Mouse (Mus musculus) small intestine, adult 2 months (tissue): ENCODE results near the gene Rin3.

Experiments
- CTCF ChIP-seq: fragments of 200-500 bp; IDR thresholded peaks from 2 replicates; pipeline ENCODE4 v1.5.1; 2012; ENCODE audit warnings: low read depth, mild to moderate bottlenecking, control low read depth, inconsistent platforms, low read length, moderate library complexity, mixed read lengths; ENCODE audit not compliant: insufficient replicate concordance, insufficient read length; ENCODE audit errors: extremely low read depth
- POLR2A ChIP-seq: fragments of 200-500 bp; IDR thresholded peaks from 2 replicates; pipeline ENCODE4 v1.6.1; 2012; ENCODE audit warnings: low read depth, mild to moderate bottlenecking, control low read depth, inconsistent platforms, low read length, moderate library complexity

DNA sequence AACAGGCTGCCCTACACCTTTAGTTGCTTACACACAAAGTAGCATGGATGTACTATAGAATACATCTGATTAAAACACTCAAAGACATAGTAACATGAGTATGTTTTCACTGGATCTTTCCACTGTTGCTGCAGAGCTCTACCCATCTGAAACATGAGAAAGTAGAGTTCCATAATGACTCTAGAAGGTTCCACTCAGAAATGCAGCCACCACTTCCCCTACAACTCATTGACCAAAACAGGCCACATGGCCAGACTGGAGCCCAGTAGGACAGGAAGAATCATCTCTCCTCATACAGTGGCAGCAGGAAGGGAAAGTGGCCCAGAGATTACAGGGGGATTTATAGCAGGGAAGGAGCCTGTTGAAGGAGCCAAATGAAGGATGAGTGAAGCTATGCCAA lies 47.9 kb downstream of the Rin3 start:
- no peak for TF ChIP-seq CTCF
- TF ChIP-seq POLR2A, result no peak
